Mouse (Mus musculus): ENCODE results near the gene F8. TPM values are rescaled to one million over a fixed set of nuclear protein-coding genes. Genes with fewer than 3 reads are reported as not detected.
A peak's percentile ranks its signal among the peaks of the same experiment; 100 is the strongest.
"Not testable (repeated sequence)": the region's sequence is repeated elsewhere in the genome, so short reads cannot be mapped to it uniquely, and the experiment has no call there.

The F8 gene
- total and polyA plus RNA-seq, 2 experiments from 2014 or later: 1.4 to 4.4 TPM

DNA sequence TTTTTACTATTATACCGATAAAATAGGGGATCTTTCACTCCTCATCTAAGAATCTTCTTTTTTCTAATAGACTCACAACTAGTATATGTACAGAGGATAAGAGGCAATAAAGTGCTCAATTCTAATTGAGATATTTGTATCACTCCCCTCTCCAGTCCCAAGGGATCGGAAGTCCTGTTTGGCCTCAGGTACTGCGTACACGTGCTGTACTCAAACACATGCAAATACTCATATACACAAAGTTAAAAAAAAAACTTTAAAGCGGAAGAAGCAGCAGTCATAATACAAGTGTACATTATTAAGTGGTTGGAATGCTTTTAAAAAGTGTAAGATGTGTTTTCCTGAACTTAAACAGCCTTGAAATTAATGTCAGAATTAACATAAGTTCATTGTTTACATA is 716 bp downstream of the F8 start:
- no peak for ATAC-seq
- no peak overlapping the region for H3K27ac ChIP-seq

DNA sequence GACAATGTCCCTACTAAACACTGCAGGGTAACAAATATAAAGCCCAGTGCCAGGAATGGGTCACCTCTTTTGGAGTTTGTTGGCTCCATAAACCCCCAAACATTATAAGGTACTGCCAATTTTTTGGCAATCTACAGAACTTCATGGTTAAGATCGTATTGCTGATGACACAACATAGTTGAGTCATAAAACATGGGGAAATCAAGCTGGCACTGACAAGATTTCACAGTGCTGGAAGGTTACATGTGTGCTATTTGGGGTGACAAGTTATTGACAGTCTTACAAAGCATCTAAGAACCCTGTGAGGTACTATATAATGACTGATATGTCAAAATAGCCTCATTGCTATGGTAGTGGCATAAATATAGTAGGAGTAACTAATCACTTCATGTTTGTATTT is 1.2 kb downstream of the F8 start:
- no peaks in the 10 kb centered on the region for H3K4me1 ChIP-seq (ENCODE audit: insufficient read depth, low read length)
- no peak overlapping the region for H3K4me3 ChIP-seq (ENCODE audit: low read length)
- no peak for ATAC-seq
- H3K27me3 ChIP-seq (ENCODE audit: insufficient read depth, low read length): no peaks in the 10 kb centered on the region
- TF ChIP-seq CTCF (IDR thresholded peaks at IDR 0.05; ENCODE audit: low read depth): no peak
- whole genome bisulfite sequencing: 79% methylated on average over 1 of the region's 1 CpGs
- H3K27ac ChIP-seq: no peak overlapping the region
- no peaks in the 10 kb centered on the region for H3K9me3 ChIP-seq (ENCODE audit: low read length)
- H3K9ac ChIP-seq (replicated peaks; ENCODE audit: low read length): no peak overlapping the region
- no peak for DNase-seq (ENCODE audit: low spot score)
- no peaks in the 10 kb centered on the region for H3K36me3 ChIP-seq (ENCODE audit: insufficient read depth, low read length)
- no peak overlapping the region; the same call in 1 of the 2 replicates for H3K4me2 ChIP-seq (ENCODE audit: low read depth, low read length)

More for the DNA sequence above, 716 bp downstream of the F8 start:
- 67% methylated on average over 5 of the region's 5 CpGs for WGBS
- H3K4me2 ChIP-seq (ENCODE audit: low read depth, low read length): peak overlapping the region; percentile 55
- no peak for DNase-seq (ENCODE audit: low spot score)
- H3K4me1 ChIP-seq (ENCODE audit: insufficient read depth, low read length): no peaks in the 10 kb centered on the region
- TF ChIP-seq CTCF (IDR thresholded peaks at IDR 0.05; ENCODE audit: low read depth): no peak
- no peaks in the 10 kb centered on the region for H3K36me3 ChIP-seq (ENCODE audit: insufficient read depth, low read length)
- H3K9me3 ChIP-seq (ENCODE audit: low read length): no peaks in the 10 kb centered on the region
- H3K4me3 ChIP-seq (ENCODE audit: low read length): peak overlapping the region; percentile 51
- H3K9ac ChIP-seq (replicated peaks; ENCODE audit: low read length): peak overlapping the region; percentile 67
- H3K27me3 ChIP-seq (ENCODE audit: insufficient read depth, low read length): no peaks in the 10 kb centered on the region

DNA sequence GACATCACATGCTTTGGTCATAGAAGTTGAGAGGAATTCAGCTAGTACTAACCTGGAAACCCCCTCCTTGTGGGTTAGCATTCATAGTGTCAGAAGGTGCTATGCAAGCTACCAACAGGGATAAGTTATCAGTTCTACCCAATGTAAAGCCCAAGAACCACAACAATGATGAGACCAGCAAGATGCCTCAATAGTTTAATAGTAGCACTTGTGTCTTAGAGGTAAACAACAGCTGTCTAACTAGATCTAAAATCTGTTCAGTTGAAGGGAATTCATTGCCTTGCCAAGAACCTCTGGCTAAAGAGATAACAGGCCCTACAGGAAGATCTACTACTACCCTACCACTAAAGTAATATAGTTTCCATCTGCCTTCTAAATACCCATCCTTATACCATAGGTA is 5.6 kb downstream of the F8 start:
- no peak overlapping the region for H3K9ac ChIP-seq (replicated peaks; ENCODE audit: low read length)
- no peak overlapping the region for H3K4me3 ChIP-seq (ENCODE audit: low read length)
- H3K4me2 ChIP-seq (ENCODE audit: low read depth, low read length): no peak overlapping the region
- no peaks in the 10 kb centered on the region for H3K27me3 ChIP-seq (ENCODE audit: insufficient read depth, low read length)
- no peak overlapping the region for H3K27ac ChIP-seq
- H3K36me3 ChIP-seq (ENCODE audit: insufficient read depth, low read length): no peaks in the 10 kb centered on the region
- ATAC-seq: no peak
- DNase-seq (ENCODE audit: low spot score): no peak
- H3K9me3 ChIP-seq (ENCODE audit: low read length): no peaks in the 10 kb centered on the region
- no peak for TF ChIP-seq CTCF (IDR thresholded peaks at IDR 0.05; ENCODE audit: low read depth)
- no peaks in the 10 kb centered on the region for H3K4me1 ChIP-seq (ENCODE audit: insufficient read depth, low read length)

DNA sequence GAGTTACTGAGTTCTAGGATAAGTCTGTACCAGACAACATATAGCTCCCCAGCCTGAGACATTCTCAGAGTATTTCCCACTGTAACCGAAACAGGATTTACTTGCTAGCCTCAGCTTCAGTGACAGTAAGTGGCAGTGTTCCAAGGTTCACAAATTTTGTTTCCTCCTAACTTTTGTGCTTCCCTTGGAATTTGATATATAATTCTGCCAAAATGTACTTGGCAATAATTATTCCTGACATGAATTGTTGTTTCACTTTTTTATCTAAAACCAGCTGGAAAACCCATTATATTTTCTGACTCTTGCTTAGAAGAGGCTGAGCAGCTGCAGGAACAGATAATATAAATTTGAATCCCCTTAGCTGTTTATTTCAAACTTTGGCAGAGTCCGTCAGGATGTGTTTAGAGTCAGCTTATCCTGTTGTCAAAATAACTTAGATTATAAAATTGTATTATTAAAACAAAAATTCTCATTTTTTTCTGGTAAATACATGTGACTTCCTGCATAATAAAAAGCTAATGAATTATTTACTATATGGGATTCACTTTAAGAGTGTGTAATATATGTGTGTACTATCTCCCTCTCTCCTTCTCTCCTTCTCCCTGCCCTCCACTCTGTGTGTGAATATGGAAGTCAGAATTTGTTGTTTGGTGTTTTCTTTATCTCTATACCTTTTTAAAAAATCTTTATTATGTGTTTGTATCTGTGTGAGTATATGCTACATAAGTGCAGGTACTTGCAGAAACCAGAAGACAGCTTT is 9.6 kb downstream of the F8 start:
- ATAC-seq (no peak), DNase-seq (ENCODE audit: low spot score) (no peak)
- H3K4me1 ChIP-seq (ENCODE audit: insufficient read depth, low read length): no peaks in the 10 kb centered on the region
- H3K36me3 ChIP-seq (ENCODE audit: insufficient read depth, low read length): no peaks in the 10 kb centered on the region
- no peak overlapping the region for H3K27ac ChIP-seq
- no peak overlapping the region for H3K4me3 ChIP-seq (ENCODE audit: low read length)
- no peaks in the 10 kb centered on the region for H3K9me3 ChIP-seq (ENCODE audit: low read length)
- no peak overlapping the region for H3K9ac ChIP-seq (replicated peaks; ENCODE audit: low read length)
- whole genome bisulfite sequencing: 78% methylated on average over 2 of the region's 2 CpGs
- TF ChIP-seq CTCF (IDR thresholded peaks at IDR 0.05; ENCODE audit: low read depth): no peak
- no peaks in the 10 kb centered on the region for H3K27me3 ChIP-seq (ENCODE audit: insufficient read depth, low read length)
- no peak overlapping the region for H3K4me2 ChIP-seq (ENCODE audit: low read depth, low read length)

DNA sequence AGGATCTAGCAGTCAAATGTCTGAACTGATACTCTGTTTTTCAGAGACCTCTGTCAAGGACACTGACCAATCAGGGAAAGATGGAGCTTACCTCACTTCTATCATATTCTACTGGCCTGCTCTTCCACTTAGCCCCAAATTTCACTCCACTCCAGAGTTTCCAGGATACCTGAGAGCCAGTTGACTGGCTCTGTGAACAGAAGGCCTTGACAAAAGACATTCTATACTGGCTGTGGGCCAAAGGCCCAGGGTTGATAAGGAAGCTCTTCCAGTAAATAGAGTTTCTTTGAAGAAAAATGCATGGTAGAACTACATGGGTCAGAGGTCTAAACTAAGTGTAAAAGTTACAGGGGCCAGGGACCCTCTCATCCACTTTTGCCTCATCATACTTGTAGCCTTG is 12.2 kb downstream of the F8 start:
- no peak overlapping the region for H3K9ac ChIP-seq (replicated peaks; ENCODE audit: low read length)
- ATAC-seq: no peak

DNA sequence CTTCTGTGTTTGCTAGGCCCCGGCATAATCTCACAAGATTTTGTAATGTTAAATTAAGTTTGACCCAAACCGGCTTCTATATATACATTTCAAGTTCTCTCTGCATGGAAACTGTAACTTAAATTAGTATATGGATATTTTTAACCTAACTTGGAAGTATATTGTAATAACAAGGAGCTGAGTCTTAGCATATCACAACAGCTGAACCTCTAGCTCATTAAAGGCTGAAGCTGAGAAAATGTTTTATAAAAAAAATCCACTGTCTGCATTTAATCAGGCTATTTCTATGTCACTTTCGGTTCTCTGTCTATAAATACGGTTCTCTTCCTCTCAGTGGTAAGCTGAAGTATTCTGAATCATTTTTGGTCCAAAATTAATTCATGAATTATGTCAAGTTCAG is 58.9 kb downstream of the F8 start:
- Histone ChIP-seq H3K4me3 (ENCODE audit: low read length) (no peak overlapping the region), H3K36me3 (ENCODE audit: insufficient read depth, low read length) (no peaks in the 10 kb centered on the region), H3K4me2 (ENCODE audit: low read depth, low read length) (no peak overlapping the region), H3K27me3 (ENCODE audit: insufficient read depth, low read length) (no peaks in the 10 kb centered on the region), H3K9ac (replicated peaks; ENCODE audit: low read length) (no peak overlapping the region), H3K9me3 (ENCODE audit: low read length) (no peaks in the 10 kb centered on the region), H3K4me1 (ENCODE audit: insufficient read depth, low read length) (no peaks in the 10 kb centered on the region), H3K27ac (no peak overlapping the region)
- WGBS: 90% methylated on average over 4 of the region's 4 CpGs
- DNase-seq (ENCODE audit: low spot score) (no peak), ATAC-seq (no peak)
- no peak for TF ChIP-seq CTCF (IDR thresholded peaks at IDR 0.05; ENCODE audit: low read depth)

More for the DNA sequence above, 12.2 kb downstream of the F8 start:
- no peaks in the 10 kb centered on the region for H3K9me3 ChIP-seq (ENCODE audit: low read length)
- no peak for TF ChIP-seq CTCF (IDR thresholded peaks at IDR 0.05; ENCODE audit: low read depth)
- H3K36me3 ChIP-seq (ENCODE audit: insufficient read depth, low read length): no peaks in the 10 kb centered on the region
- H3K27me3 ChIP-seq (ENCODE audit: insufficient read depth, low read length): no peaks in the 10 kb centered on the region
- no peak for DNase-seq (ENCODE audit: low spot score)
- H3K4me1 ChIP-seq (ENCODE audit: insufficient read depth, low read length): no peaks in the 10 kb centered on the region
- H3K4me3 ChIP-seq (ENCODE audit: low read length): no peak overlapping the region
- H3K27ac ChIP-seq: no peak overlapping the region
- H3K4me2 ChIP-seq (ENCODE audit: low read depth, low read length): no peak overlapping the region

DNA sequence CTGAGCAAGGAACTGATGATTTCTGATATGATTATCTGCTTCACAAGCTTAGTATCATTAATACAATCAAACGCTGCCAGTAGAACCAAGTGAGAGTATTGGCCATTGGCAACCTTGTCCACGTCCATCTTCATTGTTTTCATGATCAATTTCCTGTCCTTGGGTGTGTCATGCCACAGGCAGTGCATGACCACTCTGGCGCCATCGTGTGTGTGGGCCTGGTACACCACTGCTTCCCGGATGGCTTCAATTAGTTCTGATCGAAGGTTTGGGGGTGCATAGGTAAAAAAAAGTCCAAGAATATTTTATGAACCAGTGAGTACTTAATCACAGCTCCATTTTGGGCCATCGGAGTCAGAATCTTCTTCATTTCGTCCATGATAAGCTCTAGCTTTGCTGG is 110.7 kb downstream of the F8 start:
- Histone ChIP-seq H3K27ac (no peak overlapping the region), H3K27me3 (ENCODE audit: insufficient read depth, low read length) (no peaks in the 10 kb centered on the region), H3K9me3 (ENCODE audit: low read length) (no peaks in the 10 kb centered on the region), H3K4me3 (ENCODE audit: low read length) (no peak overlapping the region), H3K4me1 (ENCODE audit: insufficient read depth, low read length) (no peaks in the 10 kb centered on the region), H3K36me3 (ENCODE audit: insufficient read depth, low read length) (no peaks in the 10 kb centered on the region), H3K9ac (replicated peaks; ENCODE audit: low read length) (no peak overlapping the region), H3K4me2 (ENCODE audit: low read depth, low read length) (no peak overlapping the region)
- DNase-seq (ENCODE audit: low spot score) (no peak), ATAC-seq (no peak)
- WGBS: 66% methylated on average over 8 of the region's 8 CpGs
- TF ChIP-seq CTCF (IDR thresholded peaks at IDR 0.05; ENCODE audit: low read depth): no peak

DNA sequence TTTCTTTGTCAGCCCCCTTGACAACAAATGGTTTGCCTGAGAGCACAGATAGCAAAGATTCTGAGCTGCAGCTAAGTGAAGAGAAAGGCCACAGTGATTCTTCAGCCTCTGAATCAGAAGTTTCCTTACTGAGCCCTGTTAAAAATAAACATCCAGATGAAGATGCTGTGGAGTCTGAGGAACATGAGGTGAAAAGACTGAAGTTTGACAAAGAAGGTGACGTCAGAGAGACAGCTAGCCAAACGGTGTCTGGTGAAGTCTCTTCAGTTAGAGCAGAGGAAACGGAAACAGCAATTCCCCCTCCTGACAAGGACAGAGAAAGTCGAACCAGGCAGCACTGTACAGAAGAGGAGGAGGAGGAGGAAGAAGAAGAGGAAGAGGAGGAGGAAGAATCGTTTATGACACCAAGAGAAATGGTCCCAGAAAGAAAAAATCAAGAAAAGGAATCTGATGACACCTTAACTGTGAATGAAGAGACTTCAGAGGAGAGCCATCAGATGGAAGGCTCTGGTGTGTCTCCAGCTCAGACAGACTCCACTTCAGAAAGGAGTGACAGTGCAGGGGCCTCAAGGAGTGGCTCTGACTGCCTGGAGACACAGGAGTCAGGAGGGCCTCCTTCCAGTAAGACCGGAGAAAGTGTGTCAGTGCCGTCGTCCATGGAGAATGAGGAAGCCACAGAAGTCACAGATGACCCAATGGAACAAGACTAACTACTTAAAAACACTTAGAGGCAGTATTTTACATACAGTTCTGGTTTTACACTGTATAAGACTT is 148.6 kb downstream of the F8 start:
- H3K9ac ChIP-seq (replicated peaks; ENCODE audit: low read length); H3K27ac ChIP-seq; H3K36me3 ChIP-seq (ENCODE audit: insufficient read depth, low read length); DNase-seq (ENCODE audit: low spot score); H3K4me2 ChIP-seq (ENCODE audit: low read depth, low read length); H3K4me1 ChIP-seq (ENCODE audit: insufficient read depth, low read length); H3K27me3 ChIP-seq (ENCODE audit: insufficient read depth, low read length); H3K4me3 ChIP-seq (ENCODE audit: low read length); ATAC-seq; H3K9me3 ChIP-seq (ENCODE audit: low read length): not testable (repeated sequence)
- whole genome bisulfite sequencing: 62% methylated on average over 8 of the region's 8 CpGs

All from hindbrain, postnatal 0 days (tissue).